Mouse (Mus musculus) adipocyte (in vitro differentiated cells): ENCODE data around the gene Gm10842.
"Not testable (repeated sequence)": the region's sequence is repeated elsewhere in the genome, so short reads cannot be mapped to it uniquely, and the experiment has no call there.

Experiments
- DNase-seq: peaks from one replicate; pipeline ENCODE4 v3.0.0-alpha.2; 2016; ENCODE audit warnings: low spot score

Gene Gm10842

DNA sequence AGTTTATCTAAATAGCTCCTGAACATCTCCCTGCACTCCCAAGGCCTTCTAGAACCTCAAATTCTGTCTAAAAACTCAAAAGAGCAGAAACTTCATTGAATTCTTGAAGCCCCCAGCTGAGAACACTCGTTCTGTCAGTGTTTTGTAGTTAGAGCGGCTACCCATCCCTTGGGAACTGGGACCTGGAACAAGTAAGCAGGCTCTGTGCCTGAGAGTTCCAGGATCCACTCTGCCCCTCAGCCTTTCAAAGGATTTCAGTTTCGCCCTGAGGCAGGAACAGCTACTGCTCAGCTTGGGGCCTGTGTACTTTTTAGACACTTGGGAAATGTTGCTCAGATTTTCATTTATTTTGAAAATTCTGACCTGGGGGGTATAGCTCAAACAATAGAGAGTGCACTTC lies at the start of gene Gm10842:
Gm10842 (plus strand) TSS at position 301 of the 400 bp plus-strand sequence.
- DNase-seq, result no peak

DNA sequence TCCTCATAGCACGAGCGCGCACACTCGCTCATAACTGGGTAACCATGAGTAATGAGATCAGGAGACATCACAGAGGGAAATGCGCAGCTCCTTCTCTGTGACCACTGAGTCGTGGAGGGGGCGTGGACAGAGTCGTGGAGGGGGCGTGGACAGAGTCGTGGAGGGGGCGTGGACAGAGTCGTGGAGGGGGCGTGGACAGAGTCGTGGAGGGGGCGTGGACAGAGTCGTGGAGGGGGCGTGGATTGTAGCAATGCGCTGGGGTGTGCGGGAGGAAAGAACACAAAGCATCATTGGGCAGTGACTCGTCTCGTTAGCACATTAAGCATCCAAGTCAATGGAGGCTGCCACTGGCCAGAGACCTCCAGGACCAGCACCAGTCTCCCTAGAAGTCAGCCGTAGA lies 34.2 kb upstream of the Gm10842 start:
- not testable (repeated sequence) for DNase-seq

DNA sequence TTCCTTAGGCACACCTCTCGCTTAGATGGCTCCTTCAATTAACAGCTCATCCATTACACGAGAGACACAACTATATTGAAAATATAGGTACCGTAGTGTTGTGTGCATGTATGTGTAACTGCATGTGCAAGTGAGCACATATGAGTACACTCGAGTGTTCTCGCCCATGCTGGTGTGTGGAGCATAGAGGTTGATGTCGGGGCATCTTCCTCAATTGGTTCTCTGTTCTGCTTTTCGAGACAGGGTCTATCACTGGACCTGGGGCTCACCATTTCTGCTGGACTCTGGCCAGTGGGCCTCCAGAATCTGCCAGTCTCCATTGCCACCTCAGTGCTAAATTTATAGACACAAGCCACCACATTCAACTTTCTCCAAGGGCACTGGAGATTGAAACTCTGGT lies 28.9 kb upstream of the Gm10842 start:
- DNase-seq, result no peak

DNA sequence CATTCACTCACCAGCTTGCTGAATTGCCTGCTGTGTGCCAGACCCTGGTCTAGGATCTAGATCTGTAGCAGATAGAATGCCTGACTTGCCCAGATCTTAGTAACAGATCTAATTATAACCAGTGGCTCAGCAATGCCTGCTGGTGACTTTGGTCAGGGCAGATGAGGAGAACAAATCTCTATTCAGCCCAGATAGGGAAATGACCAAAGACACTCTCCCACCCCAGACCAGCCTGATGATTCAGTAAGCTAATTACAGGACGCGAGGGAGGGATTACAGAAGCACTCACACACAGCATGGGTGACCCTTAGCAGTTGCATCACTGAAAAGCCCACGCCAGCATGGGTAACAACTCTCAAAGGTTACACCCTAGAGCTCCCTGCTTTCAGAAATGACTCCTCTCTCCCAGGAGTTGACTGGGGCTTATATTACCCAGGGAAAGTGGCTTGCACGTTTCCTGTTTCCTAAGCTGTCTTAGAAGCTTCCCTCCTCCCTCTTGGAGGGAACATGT lies 26.1 kb upstream of the Gm10842 start:
- DNase-seq, result no peak

DNA sequence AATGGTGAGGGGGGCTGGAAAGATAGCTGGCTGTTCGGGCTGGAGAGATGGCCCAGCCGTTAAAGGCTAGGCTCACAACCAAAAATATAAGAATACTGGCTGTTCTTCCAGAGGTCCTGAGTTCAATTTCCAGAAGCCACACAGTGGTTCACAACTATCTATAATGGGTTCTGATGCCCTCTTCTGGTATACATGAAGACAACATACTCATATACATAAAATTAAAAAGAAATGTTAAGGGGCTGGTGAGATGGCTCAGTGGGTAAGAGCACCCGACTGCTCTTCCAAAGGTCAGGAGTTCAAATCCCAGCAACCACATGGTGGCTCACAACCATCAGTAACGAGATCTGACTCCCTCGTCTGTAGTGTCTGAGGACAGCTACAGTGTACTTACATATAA lies 24.9 kb upstream of the Gm10842 start:
- not testable (repeated sequence) for DNase-seq

DNA sequence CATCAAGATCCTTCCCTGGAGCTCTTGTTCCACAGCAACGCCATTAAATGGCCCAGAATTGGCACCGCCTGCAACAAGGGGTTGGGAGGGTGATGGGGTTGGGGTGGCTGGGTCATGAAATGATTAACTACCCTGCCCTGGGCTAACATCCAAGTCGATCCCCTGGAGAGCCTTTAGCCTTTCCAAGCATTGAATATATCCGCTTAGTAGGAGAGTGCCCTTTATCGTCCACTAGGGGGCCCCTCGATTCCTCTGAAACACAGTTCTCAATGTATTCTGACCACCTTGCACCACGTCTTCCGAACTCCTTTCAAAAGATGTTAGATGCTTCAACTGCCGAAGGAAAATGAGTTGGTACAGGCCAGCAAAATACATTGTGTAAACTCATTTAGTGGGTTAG lies 22.7 kb upstream of the Gm10842 start:
- peak; percentile 83 for DNase-seq

DNA sequence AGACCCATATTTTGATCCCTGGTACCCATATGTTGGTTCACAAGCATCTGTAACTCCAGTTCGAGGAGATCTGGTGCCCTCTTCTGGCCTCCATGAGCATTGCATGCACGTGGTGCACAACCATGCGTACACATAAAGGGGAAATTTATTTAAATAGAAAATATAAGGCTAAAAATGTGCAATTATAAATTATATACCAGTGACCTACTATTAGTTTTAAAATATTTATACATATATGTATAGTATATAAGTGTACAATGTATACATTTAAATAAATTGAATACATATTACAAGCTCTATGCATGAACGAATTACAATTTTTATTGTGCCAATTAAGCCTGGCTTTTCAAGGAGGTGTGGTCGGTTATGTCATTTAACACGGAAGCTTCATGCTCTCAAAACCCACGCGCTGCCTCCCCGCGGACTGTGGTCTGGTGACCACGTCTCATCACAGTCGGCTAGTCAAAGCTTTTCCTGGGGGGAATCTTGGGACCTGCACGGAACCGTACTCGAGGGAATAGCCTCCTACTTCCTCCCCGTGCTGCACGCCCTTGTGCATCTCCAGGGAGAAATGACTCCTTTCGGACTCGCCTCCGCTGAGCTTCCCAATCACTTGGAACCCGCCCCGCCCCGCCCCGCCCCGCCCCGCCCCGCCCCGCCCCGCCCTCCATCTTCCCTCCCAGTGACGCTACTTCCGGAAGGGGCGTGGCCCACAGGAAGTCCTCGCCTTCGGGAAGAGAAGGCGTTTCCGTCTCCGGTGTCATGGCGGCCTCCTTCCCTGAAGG lies 20.8 kb upstream of the Gm10842 start, which contains the start of gene Mettl2:
Mettl2 (plus strand) TSS at position 691 of the 785 bp plus-strand sequence.
- DNase-seq, result peak; percentile 90

DNA sequence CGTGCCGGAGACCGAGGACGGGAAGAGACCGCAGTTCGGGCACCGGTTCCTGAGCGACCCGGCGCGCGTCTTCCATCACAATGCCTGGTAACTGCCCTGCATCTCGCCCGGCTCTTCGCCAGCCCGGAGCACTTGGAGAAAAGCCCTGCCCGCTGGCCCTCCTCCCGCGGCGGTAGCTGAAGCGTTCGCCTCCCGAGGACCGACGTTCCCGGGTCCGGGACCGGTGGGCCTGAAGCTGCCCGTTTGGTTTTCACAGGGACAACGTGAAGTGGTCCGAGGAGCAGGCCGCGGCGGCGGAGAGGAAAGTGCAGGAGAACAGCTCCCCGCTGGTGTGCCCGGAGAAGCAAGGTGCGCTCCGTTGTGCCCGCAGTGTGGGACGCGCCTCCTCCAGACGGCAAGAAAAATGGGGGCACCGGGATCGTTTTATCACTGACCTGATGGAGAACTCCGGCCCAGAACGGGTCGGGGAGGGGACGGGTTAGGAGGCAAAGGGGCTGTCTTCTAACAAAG lies 20.1 kb upstream of the Gm10842 start:
- DNase-seq, result no peak

DNA sequence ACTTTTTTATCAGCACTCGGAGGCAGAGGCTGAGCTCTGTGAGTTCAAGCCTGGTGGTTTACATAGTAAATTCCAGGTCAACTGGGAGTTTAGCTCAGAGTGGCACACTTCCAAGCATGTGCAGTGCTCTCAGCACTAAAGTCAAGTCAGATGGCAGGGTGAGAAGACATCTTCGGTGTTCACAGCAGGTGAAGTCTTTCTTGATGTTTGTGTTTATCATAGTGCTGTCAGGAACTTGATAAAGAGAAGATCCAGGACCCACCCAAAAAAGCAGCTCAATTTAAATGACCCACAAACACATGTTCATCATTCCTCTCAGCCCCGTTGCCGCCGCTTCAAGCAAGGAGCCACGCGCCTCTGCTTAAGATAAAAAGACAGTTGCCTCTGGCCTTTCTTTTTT lies 11.0 kb upstream of the Gm10842 start:
- DNase-seq, result no peak

DNA sequence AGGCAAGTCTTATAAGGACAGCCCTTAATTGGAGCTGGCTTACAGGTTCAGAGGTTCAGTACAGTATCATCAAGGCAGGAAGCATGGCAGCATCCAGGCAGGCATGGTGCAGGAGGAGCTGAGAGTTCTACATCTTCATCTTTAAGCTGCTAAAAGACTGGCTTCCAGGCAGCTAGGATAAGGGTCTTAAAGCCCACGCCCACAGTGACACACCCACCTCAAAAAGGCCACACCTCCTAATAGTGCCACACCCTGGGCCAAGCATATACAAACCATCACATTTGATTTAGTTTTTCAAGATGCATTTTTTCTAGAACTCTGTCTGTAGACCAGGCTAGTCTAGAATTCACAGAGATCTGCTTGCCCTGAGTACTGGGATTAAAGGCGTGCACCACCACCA lies 9.4 kb upstream of the Gm10842 start:
- DNase-seq, result not testable (repeated sequence)

DNA sequence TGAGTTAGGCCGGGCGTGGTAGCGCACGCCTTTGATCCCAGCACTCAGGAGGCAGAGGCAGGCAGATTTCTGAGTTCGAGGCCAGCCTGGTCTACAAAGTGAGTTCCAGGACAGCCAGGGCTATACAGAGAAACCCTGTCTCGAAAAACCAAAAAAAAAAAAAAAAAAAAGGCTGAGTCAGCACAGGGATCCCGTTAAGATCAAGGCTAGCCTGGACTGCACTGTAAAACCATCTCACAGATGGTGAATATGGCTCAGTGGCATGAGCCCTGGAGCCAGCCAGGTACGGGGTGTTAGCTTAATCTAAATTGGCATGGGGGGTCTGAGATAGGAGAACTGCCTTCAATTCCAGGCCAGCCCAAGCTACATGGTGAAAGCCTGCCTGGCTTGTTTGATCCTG lies 6.2 kb upstream of the Gm10842 start:
- DNase-seq, result not testable (repeated sequence)

DNA sequence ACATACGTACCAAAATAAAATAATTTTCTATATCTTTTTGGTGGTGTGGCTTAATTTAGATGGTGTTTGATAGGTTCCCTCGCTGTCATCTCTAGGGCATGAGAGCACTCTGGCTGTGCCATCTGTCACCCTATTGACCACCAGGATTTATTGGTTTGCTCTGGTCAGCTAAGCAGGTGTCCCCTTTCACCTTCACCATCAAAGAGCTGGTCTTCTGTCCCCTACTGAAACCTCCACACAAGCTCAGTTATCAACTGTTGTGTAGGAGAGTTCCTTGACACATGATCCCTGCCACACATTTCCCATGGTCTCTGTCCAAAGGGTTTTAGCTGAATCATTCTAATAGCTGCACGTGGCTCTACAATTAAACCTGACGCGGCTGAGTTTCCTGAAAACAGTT lies 5.6 kb upstream of the Gm10842 start:
- no peak for DNase-seq

DNA sequence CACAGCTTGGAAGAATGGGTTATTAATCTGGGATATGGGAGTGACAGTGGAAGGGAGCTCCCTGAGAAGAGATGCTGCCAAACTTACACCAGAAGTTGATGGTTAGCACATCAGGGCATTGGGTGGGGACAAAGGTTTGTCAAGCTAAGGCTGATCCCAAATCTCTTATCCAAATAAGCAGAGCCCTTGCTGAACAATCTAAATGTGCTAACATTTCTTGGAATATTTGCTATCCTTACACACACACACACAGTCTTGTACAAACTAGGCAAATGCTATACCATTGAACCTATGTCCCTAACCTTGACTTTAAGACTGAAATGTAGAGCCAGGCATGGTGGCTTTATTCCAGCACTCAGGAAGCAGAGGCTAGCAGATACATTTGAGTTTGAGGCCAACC lies 3.1 kb upstream of the Gm10842 start:
- no peak for DNase-seq

DNA sequence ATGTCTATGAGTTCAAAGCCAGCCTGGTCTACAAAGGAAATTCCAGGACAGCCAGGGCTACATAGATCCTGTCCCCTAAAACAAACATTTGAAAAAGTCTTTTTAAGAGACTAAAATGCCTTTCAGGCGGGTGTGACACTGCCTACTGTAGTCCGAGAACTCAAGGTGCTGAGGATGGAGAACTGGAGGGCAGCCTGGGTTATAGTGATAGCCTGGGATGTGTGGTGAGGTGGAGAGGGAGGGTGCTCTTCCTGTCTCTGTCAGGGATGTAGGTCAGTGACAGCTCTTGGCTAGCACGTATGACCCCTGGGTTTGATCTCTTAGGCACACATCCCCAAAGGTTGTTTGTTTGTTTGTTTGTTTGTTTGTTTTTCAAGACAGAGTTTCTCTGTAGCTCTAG lies 2.6 kb upstream of the Gm10842 start:
- no peak for DNase-seq

DNA sequence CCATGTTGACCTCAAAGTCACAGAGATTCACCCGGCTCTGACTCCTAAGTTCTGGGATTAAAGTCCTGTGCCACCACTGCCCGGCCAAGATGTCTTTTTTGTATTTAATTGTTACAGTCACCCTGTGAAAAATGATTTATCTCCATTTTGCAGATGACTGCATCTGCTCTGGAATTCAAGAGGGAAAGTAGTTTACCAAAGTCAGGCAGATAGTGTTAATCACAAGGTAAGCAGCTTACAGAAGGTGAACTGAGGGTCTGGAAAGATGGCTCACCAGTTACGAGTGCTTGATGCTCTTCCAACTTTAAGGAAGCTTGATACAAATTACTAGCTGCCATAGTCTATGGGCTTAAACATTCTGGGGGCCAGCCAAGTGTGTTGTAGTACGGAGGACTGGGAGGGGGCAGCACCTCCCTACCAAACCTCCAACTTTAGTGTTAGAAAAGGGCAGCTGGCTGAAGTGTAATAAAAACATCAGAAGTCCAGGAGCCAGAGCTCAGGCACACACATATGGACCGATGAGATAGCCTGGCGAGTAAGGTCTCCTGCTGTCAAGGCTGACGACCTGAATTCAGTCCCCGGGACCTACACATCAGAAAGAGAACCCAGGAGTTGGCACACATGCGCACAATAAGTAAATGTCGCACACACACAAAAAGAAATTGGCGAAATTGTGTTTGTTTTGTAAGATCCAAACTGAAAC lies 2.0 kb upstream of the Gm10842 start:
- peak; percentile 46 for DNase-seq

DNA sequence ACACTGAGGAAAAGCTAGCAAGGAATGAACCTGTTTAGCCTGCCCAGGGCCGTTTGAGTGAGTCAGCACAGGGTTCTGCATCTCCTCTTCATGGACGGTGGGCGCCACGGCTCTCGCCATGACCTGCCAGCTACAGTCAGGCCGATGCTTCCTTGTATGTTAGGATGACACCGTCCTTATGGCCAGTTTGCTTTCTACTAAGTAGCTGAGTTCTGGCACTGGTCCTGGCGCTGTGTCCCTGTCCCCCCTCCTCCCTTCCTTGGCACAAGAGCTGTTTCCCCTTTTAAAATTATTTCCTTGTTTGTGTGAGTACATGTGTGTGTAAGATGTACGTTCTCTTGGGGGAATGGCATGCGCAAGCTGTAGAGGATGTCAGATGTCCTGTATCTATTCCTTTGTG lies 1.5 kb upstream of the Gm10842 start:
- no peak for DNase-seq

DNA sequence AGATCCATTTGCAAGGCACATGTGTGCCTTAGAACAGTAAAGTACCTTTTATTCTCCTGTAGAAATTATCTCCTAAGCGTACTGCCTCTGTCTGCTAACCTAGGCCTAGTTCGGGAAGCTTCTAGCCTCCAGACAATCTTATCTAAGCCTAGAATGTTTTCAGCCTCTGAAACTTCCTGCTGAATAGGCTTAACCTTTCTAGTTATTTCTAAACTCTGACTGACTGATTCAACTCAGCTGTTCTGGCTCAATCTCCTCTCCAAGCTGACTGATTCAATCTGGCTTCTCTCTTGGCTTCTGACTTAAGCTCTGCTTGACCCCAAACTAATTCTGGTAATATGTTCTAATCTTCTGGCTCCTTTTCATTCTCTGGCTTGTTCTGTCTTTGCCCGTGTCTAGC lies 2.7 kb downstream of the Gm10842 start:
- DNase-seq, result no peak

DNA sequence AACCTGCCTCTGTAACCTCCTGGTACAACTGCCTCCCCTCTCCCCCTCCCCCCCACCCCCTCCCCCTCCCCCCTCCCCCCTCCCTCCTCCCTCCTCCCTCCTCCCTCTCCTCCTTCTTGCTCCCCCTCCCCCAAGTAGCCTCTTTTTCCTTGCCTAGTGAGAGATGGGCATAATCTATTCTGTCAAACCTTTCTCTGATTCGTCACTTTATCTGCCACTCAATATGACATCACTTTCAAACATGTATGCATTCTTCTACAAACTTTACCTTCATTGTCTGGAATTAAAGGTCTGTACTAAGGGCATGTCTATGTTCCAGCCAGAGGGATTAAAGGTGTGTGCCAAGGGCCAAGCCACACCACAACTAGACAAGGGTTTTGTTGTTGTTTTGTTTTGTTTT lies 3.1 kb downstream of the Gm10842 start:
- no peak for DNase-seq

DNA sequence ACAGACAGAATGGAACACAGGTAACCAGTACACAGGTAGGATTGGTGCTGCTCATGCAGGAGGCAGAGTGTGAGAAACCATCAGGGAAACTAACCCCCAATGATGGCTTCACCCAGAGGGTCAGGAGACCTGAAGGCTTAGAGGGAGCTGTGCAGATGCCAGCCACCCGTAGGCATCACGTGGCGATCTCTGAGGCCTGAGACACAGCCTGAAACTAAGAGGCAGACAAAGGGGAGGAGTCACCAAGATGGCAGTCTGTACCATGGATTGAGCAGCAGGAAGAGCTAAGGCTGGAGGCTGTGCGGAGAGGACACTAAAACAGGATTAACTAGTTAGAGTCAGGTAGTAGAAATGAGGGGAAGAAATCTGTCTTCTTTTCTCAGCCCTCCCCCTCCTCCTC lies 4.0 kb downstream of the Gm10842 start:
- no peak for DNase-seq

DNA sequence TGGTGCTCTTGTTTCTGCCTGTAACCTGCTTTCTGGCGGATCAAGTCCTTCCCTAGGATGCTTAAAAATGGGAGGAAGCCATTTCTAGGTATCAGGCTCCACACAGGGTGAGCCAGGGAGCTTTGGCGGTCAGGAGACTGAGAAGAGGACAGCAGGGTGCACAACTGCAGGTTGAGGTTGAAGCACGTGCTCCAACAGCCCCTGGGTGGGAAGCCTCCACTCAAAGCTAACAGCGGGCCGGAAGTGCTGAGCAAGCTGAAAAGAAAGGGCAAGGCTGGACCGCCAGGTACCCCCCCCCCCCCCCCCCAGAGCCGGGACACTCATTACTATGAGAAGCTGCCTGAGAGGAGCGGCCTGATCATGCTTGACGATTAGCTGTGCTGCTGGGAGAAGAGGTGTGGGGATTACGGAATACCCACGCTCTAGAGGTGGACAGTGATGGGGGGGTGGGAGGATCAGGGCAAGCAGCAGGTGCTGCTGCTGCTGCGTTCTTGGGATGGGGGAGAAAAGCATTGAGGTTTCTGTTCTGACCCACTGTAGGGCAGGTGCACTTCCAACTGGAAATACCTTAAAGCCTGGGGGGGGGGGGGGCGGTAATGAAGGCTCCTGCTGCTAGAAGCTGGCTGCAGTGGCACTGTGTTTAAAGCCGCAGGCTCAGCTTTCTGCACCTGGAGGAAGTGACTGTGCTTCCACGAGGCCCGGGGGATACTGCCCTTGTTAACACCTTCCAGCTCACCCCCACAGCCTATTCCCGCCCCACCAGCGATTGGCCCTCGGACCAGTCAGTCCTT lies 4.7 kb downstream of the Gm10842 start:
- no peak for DNase-seq

DNA sequence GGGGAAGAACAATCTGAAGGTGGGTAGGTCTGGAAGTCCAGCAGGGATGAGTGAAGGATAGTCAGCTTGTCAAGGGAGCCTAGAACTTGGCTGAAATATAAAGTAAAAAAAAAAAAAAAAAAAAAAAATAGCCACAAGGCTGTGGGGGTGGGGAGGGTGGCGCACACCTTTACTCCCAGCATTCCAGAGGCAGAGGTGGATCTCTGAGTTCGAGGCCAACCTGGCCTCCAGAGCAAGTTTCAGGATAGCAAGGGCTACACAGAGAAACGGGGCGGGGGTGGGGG lies 5.3 kb downstream of the Gm10842 start:
- DNase-seq, result no peak

DNA sequence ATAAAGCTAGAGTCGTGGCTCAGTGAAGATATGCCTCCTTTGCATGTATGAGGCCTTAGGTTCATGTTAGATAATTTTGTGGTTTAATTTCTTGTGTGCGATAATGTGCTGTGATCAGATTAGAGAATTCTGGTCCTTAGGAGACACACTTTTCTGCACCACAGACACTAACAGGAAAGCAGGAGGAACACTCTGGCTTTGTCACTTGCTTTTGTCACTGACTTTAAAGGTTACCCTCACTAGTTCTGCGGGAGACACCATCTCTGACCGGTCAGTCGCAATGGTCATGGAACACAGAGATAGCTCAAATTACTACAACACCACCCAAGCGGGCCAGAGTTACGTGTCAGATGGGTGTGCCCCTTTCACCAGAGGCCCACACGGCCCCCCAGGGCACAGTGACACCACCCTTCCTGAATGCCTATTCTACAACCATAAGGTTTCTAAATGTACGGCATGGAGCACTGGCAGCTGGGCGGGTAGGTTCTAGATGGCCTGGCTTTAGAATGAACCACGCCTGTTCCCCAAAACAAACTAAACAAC lies 5.7 kb downstream of the Gm10842 start:
- no peak for DNase-seq
